Mouse (Mus musculus) kidney, embryonic 16.5 days (tissue): ENCODE results near the gene Arpp19. TPM values are rescaled to one million over a fixed set of nuclear protein-coding genes. Genes with fewer than 3 reads are reported as not detected.

Source experiments
- ATAC-seq: fragments of 200-750 bp; cut with Nextera tagmentation; 2 replicates; pipeline ENCODE4 v1.8.0; 2017; ENCODE audit warnings: moderate TSS enrichment; ENCODE audit not compliant: low FRiP score, low TSS enrichment
- H3K27ac ChIP-seq: fragments of 300-500 bp; sonication (generic); 2 replicates; pipeline ENCODE4 v1.5.1; 2014; ENCODE audit warnings: low read length
- H3K27me3 ChIP-seq: fragments of 300-500 bp; sonication (generic); 2 replicates; pipeline ENCODE4 v1.6.1; 2014; ENCODE audit warnings: low read length, control low read depth, mixed read lengths; ENCODE audit not compliant: insufficient read depth
- H3K36me3 ChIP-seq: fragments of 300-500 bp; sonication (generic); 2 replicates; pipeline ENCODE4 v1.6.1; 2014; ENCODE audit warnings: low read length, control low read depth, mixed read lengths; ENCODE audit not compliant: insufficient read depth
- H3K4me1 ChIP-seq: fragments of 300-500 bp; sonication (generic); 2 replicates; pipeline ENCODE4 v1.6.1; 2014; ENCODE audit warnings: low read length, control low read depth, mixed read lengths; ENCODE audit not compliant: insufficient read depth
- H3K4me2 ChIP-seq: fragments of 300-500 bp; sonication (generic); replicated peaks from 2 replicates; pipeline ENCODE4 v1.6.1; 2014; ENCODE audit warnings: low read depth, low read length
- H3K4me3 ChIP-seq: fragments of 300-500 bp; sonication (generic); 2 replicates; pipeline ENCODE4 v1.5.1; 2014; ENCODE audit warnings: mild to moderate bottlenecking, low read length
- H3K9ac ChIP-seq: fragments of 300-500 bp; sonication (generic); replicated peaks from 2 replicates; pipeline ENCODE4 v1.6.1; 2014; ENCODE audit warnings: low read length
- H3K9me3 ChIP-seq: fragments of 300-500 bp; sonication (generic); 2 replicates; pipeline ENCODE4 v1.6.1; 2016; ENCODE audit warnings: low read length, control low read depth
- WGBS: fragments of 180-500 bp; shearing (Covaris S2); extraction: QIAGEN DNeasy Blood & Tissue Kit; methylation state at CpG from one replicate; pipeline ENCODE4 v1.1.7; 2014; 5-methylcytosine and 5-hydroxymethylcytosine counted together
- polyA plus RNA-seq: library from polyadenylated mRNA; unstranded; fragments of >200 nt; fragmentation: Nextera tagmentation; extraction: Ambion mirVana; gene quantifications from 2 replicates; pipeline ENCODE4 v1.2.1, GENCODE M21; 2015

Gene Arpp19
- polyA plus RNA-seq, 1 experiment from 2014 or later, result 257 TPM

GRCm38 (mm10) chr9:75087823-75088222 lies 50.4 kb downstream of the Arpp19 start:
- Histone ChIP-seq H3K9ac (no peak overlapping the region), H3K36me3 (no peaks in the 10 kb centered on the region), H3K27ac (no peak overlapping the region), H3K4me1 (no peaks in the 10 kb centered on the region), H3K27me3 (no peaks in the 10 kb centered on the region), H3K4me3 (no peak overlapping the region), H3K4me2 (no peak overlapping the region), H3K9me3 (no peaks in the 10 kb centered on the region)
- ATAC-seq, result no peak
- WGBS, result 64% methylated on average over 2 of the region's 2 CpGs

GRCm38 (mm10) chr9:75089285-75089684 lies 51.9 kb downstream of the Arpp19 start:
- Histone ChIP-seq H3K4me3 (no peak overlapping the region), H3K27ac (no peak overlapping the region), H3K4me1 (no peaks in the 10 kb centered on the region), H3K4me2 (no peak overlapping the region), H3K9ac (no peak overlapping the region), H3K9me3 (no peaks in the 10 kb centered on the region), H3K27me3 (no peaks in the 10 kb centered on the region), H3K36me3 (no peaks in the 10 kb centered on the region)
- 80% methylated on average over 3 of the region's 3 CpGs for WGBS
- no peak for ATAC-seq

- H3K27me3 ChIP-seq, result no peaks in the 10 kb centered on the region
- no peaks in the 10 kb centered on the region for H3K4me1 ChIP-seq
- no peak overlapping the region for H3K4me3 ChIP-seq
- no peak overlapping the region for H3K4me2 ChIP-seq
- no peak for ATAC-seq
- H3K27ac ChIP-seq, result no peak overlapping the region
- 88% methylated on average over 1 of the region's 1 CpGs for WGBS
- no peak overlapping the region for H3K9ac ChIP-seq
- no peaks in the 10 kb centered on the region for H3K36me3 ChIP-seq
- H3K9me3 ChIP-seq, result no peaks in the 10 kb centered on the region
These were observed 54.7 kb downstream of the Arpp19 start for GRCm38 (mm10) chr9:75092134-75092533.

- WGBS, result 66% methylated on average over 3 of the region's 3 CpGs
These were observed 57.3 kb downstream of the Arpp19 start for GRCm38 (mm10) chr9:75094762-75095161.

GRCm38 (mm10) chr9:75098937-75099336 lies 61.5 kb downstream of the Arpp19 start:
- H3K4me2 ChIP-seq, result no peak overlapping the region
- H3K9ac ChIP-seq, result no peak overlapping the region
- whole genome bisulfite sequencing, result 96% methylated on average over 9 of the region's 9 CpGs
- no peak overlapping the region for H3K27ac ChIP-seq
- H3K36me3 ChIP-seq, result no peaks in the 10 kb centered on the region
- H3K4me1 ChIP-seq, result no peaks in the 10 kb centered on the region
- H3K4me3 ChIP-seq, result no peak overlapping the region
- no peaks in the 10 kb centered on the region for H3K27me3 ChIP-seq
- no peak for ATAC-seq
- H3K9me3 ChIP-seq, result no peaks in the 10 kb centered on the region

More at GRCm38 (mm10) chr9:75094762-75095161, 57.3 kb downstream of the Arpp19 start:
- Histone ChIP-seq H3K4me3 (no peak overlapping the region), H3K36me3 (no peaks in the 10 kb centered on the region), H3K27me3 (no peaks in the 10 kb centered on the region), H3K9ac (no peak overlapping the region), H3K9me3 (no peaks in the 10 kb centered on the region), H3K27ac (no peak overlapping the region), H3K4me1 (no peaks in the 10 kb centered on the region), H3K4me2 (no peak overlapping the region)
- ATAC-seq, result no peak

GRCm38 (mm10) chr9:75100157-75100781 lies 62.9 kb downstream of the Arpp19 start:
- Histone ChIP-seq H3K4me2 (no peak overlapping the region), H3K36me3 (no peaks in the 10 kb centered on the region), H3K4me1 (no peaks in the 10 kb centered on the region), H3K9me3 (no peaks in the 10 kb centered on the region), H3K27me3 (no peaks in the 10 kb centered on the region), H3K9ac (no peak overlapping the region), H3K4me3 (no peak overlapping the region), H3K27ac (no peak overlapping the region)
- 91% methylated on average over 8 of the region's 8 CpGs for WGBS
- no peak for ATAC-seq

- no peak for ATAC-seq
- Histone ChIP-seq H3K4me2 (no peak overlapping the region), H3K27ac (no peak overlapping the region)
These were observed 64.7 kb downstream of the Arpp19 start for GRCm38 (mm10) chr9:75102131-75102530.

More at GRCm38 (mm10) chr9:75102131-75102530, 64.7 kb downstream of the Arpp19 start:
- Histone ChIP-seq H3K4me3 (no peak overlapping the region), H3K27me3 (no peaks in the 10 kb centered on the region), H3K9me3 (no peaks in the 10 kb centered on the region), H3K9ac (no peak overlapping the region), H3K4me1 (no peaks in the 10 kb centered on the region), H3K36me3 (no peaks in the 10 kb centered on the region)

Other genes starting within 250 kb of the Arpp19 start
- gene Onecut1, start 175.7 kb upstream of the Arpp19 start, polyA plus RNA-seq, result 0.05 and 0.06 TPM in 2 replicates
- 13.1 and 13.6 TPM in 2 replicates for gene Fam214a, start 84.7 kb upstream of the Arpp19 start, polyA plus RNA-seq
- gene Myo5a, start 33.4 kb downstream of the Arpp19 start, polyA plus RNA-seq, result 9.8 and 13.5 TPM in 2 replicates
- gene Myo5c, start 194.4 kb downstream of the Arpp19 start, polyA plus RNA-seq, result 4.0 and 5.0 TPM in 2 replicates